ENCODE assay signal across 8 mouse cellular contexts in the genomic region with DNA sequence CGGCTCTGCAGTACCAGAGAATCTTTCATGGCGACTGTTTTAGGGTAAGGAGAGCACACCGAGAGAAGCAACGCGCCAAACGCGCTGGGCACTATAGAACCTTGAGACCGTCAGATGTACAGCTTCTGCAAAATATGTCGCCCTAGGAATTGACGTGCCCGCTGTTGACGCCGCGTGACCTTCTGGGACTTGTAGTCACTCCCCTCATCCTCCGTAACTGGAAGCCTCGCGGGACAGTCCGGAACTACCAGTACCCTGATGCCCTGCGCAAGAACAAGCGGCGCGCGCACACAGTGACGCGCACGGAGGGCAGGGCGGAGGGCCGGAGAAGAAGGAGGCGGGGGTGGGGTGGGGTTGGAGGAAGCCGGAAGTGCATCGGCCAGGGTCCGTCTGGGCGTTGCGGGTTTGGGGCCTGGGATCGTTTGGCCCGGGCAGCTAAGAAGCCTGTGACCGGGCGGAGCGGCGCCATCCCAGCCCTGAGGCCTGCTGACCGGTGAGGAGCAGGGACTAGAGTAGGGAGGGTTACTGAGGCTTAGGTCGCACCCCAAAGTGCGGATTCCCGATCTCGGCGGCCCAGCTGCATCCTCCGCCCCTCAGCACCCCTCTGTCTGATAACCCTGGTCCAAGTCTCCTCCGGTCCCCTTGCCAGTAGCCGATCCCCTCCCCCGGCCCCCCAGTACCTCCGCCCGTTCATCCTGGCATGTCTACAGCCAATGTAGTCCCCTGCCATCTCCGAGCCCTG. TPM values are rescaled to one million over a fixed set of nuclear protein-coding genes. Genes with fewer than 3 reads are reported as not detected.
DNase-seq lines count a peak whose midpoint lies in the region; ATAC-seq and TF ChIP-seq lines count a peak whose summit lies in the region.

A gene (minus strand): TSS at position 225 of the 742 bp plus-strand sequence.
A gene (plus strand): TSS at position 317 of the 742 bp plus-strand sequence.

- intact Hi-C loops in heart, postnatal 36 days (cut with DNase I): loop anchor here (2.0 to 5.0 kb wide), 4 partner anchors 23 to 315 kb away; a partner anchor contains a TSS

- no peak for TF ChIP-seq CTCF in G1E (IDR thresholded peaks at IDR 0.05; ENCODE audit: low read depth, low read length)
- peak; percentile 37 for TF ChIP-seq CTCF in layer of hippocampus, adult 2 months (conservative IDR thresholded peaks at IDR 0.05)
- TF ChIP-seq CTCF in lung, embryonic 14.5 days (IDR thresholded peaks at IDR 0.05; ENCODE audit: low read depth): 0 out of 2 replicates have a peak, but pooled peaks have one; percentile 16
- no peak for TF ChIP-seq CTCF in olfactory bulb, adult 2 months (IDR thresholded peaks at IDR 0.05; ENCODE audit: insufficient read depth, low read depth, low read length)
- TF ChIP-seq CTCF in thymus, adult 2 months (IDR thresholded peaks at IDR 0.05; ENCODE audit: borderline replicate concordance, control insufficient read depth, extremely low read depth, insufficient read depth, low read length, poor library complexity): no peak

- H3K27me3 ChIP-seq in G1E (ENCODE audit: insufficient read depth, low read length): no peaks in the 10 kb centered on the region
- no peaks in the 10 kb centered on the region for H3K27me3 ChIP-seq in forebrain, embryonic 16.5 days (replicated peaks; ENCODE audit: control insufficient read depth, insufficient read depth, low read length)
- H3K27me3 ChIP-seq in lung, embryonic 14.5 days (ENCODE audit: insufficient read depth, low read length): no peaks in the 10 kb centered on the region
- H3K27me3 ChIP-seq in thymus, adult 2 months (ENCODE audit: control insufficient read depth, insufficient read depth, low read length): no peaks in the 10 kb centered on the region

- H3K27ac ChIP-seq in forebrain, embryonic 16.5 days (ENCODE audit: low read length): peak within 1 kb of the TSS; percentile 73
- H3K27ac ChIP-seq in layer of hippocampus, adult 2 months: peak within 1 kb of the TSS; percentile 96
- H3K27ac ChIP-seq in lung, embryonic 14.5 days (ENCODE audit: low read depth): peak within 1 kb of the TSS; percentile 69; the same call in 1 of the 2 replicates
- H3K27ac ChIP-seq in olfactory bulb, adult 2 months (ENCODE audit: insufficient read depth, low read depth, low read length): peak within 1 kb of the TSS; percentile 27; the same call in 1 of the 2 replicates
- 0 out of 2 replicates have a peak within 1 kb of the TSS, but pooled peaks have one; percentile 2 for H3K27ac ChIP-seq in thymus, adult 2 months (ENCODE audit: control insufficient read depth, insufficient read depth, low read length)

- TF ChIP-seq POLR2A in olfactory bulb, adult 2 months (IDR thresholded peaks at IDR 0.05; ENCODE audit: insufficient read depth, low read depth, low read length): peak; percentile 42
- TF ChIP-seq POLR2A in thymus, adult 2 months (IDR thresholded peaks at IDR 0.05; ENCODE audit: control insufficient read depth, extremely low read depth, insufficient read depth, low read length, poor library complexity): peak; percentile 67

- DNase-seq in G1E (ENCODE audit: low spot score): peak; percentile 90
- peak; percentile 97 to 99 for DNase-seq in cerebellum, adult 18-20 months
- peak; percentile 94 to 95 for DNase-seq in heart, postnatal 36 days
- peak; percentile 95 to 98 for DNase-seq in layer of hippocampus, adult 2 months (ENCODE audit: low spot score in 2 of 2)
- peak; percentile 100 for DNase-seq in lung, embryonic 14.5 days
- DNase-seq in thymus, adult 2 months: peak; percentile 95

- H3K9ac ChIP-seq in forebrain, embryonic 16.5 days (replicated peaks; ENCODE audit: low read depth, low read length): peak within 1 kb of the TSS; percentile 95
- peak within 1 kb of the TSS; percentile 80 for H3K9ac ChIP-seq in lung, embryonic 14.5 days

- H3K4me3 ChIP-seq in G1E (ENCODE audit: low read depth, low read length): peak within 1 kb of the TSS; percentile 97
- H3K4me3 ChIP-seq in forebrain, embryonic 16.5 days (replicated peaks; ENCODE audit: low read length): peak within 1 kb of the TSS; percentile 62
- peak within 1 kb of the TSS; percentile 94 for H3K4me3 ChIP-seq in layer of hippocampus, adult 2 months
- peak within 1 kb of the TSS; percentile 79 for H3K4me3 ChIP-seq in lung, embryonic 14.5 days (ENCODE audit: low read depth, low read length)
- H3K4me3 ChIP-seq in olfactory bulb, adult 2 months (ENCODE audit: insufficient read depth, low read depth, low read length): peak within 1 kb of the TSS; percentile 85
- H3K4me3 ChIP-seq in thymus, adult 2 months (ENCODE audit: control insufficient read depth, insufficient read depth, low read length): peak within 1 kb of the TSS; percentile 89

- H3K4me2 ChIP-seq in forebrain, embryonic 16.5 days (ENCODE audit: low read length): peak within 1 kb of the TSS; percentile 95
- peak within 1 kb of the TSS; percentile 96 for H3K4me2 ChIP-seq in lung, embryonic 14.5 days

- peaks cover 49% of the 10 kb centered on the region for H3K4me1 ChIP-seq in G1E (ENCODE audit: insufficient read depth, low read depth, low read length)
- H3K4me1 ChIP-seq in forebrain, embryonic 16.5 days (replicated peaks; ENCODE audit: control insufficient read depth, insufficient read depth, low read length): peaks cover 31% of the 10 kb centered on the region
- no peaks in the 10 kb centered on the region for H3K4me1 ChIP-seq in lung, embryonic 14.5 days (ENCODE audit: insufficient read depth)
- peaks cover 17% of the 10 kb centered on the region for H3K4me1 ChIP-seq in olfactory bulb, adult 2 months (ENCODE audit: control insufficient read depth, insufficient read depth, low read length)
- H3K4me1 ChIP-seq in thymus, adult 2 months (replicated peaks; ENCODE audit: control insufficient read depth, insufficient read depth, low read length): peaks cover 11% of the 10 kb centered on the region

- H3K36me3 ChIP-seq in G1E (replicated peaks): peaks cover 64% of the 10 kb centered on the region
- H3K36me3 ChIP-seq in forebrain, embryonic 16.5 days (ENCODE audit: control insufficient read depth, insufficient read depth): peaks cover 10% of the 10 kb centered on the region
- peaks cover 41% of the 10 kb centered on the region for H3K36me3 ChIP-seq in lung, embryonic 14.5 days (ENCODE audit: insufficient read depth)
- peaks cover 21% of the 10 kb centered on the region for H3K36me3 ChIP-seq in thymus, adult 2 months (ENCODE audit: control insufficient read depth, insufficient read depth, low read length)

- under 1% methylated on average over 53 of the region's 53 CpGs for WGBS in forebrain, embryonic 16.5 days
- WGBS in lung, embryonic 14.5 days: under 1% methylated on average over 53 of the region's 53 CpGs
- under 1% methylated on average over 53 of the region's 53 CpGs for WGBS in olfactory bulb, adult 2 months
- WGBS in thymus, adult 2 months: under 1% methylated on average over 53 of the region's 53 CpGs

- H3K9me3 ChIP-seq in G1E (replicated peaks): no peaks in the 10 kb centered on the region
- no peaks in the 10 kb centered on the region for H3K9me3 ChIP-seq in forebrain, embryonic 16.5 days (ENCODE audit: control insufficient read depth, low read length)
- no peaks in the 10 kb centered on the region for H3K9me3 ChIP-seq in lung, embryonic 14.5 days (ENCODE audit: low read depth, low read length)

- ATAC-seq in G1E (ENCODE audit: extremely low read depth, insufficient number of reproducible peaks, low FRiP score, poor library complexity, severe bottlenecking): peak; percentile 97
- ATAC-seq in forebrain, embryonic 16.5 days: peak; percentile 99
- peak; percentile 99 for ATAC-seq in lung, embryonic 14.5 days (ENCODE audit: insufficient read depth)

RNA-seq across cellular contexts. Expression of the first gene that starts in this region (rescaled TPM):
- total RNA-seq in G1E (2014; fragmentation: Nextera tagmentation) (40.9 and 49.2 TPM in 2 replicates), G1E (2017) (42.5 and 46.4 TPM in 2 replicates)
- 11.3 and 12.7 TPM in 2 replicates for polyA plus RNA-seq in G1E (2012)
- 67.0 and 69.3 TPM in 2 replicates for polyA plus RNA-seq in forebrain, embryonic 16.5 days (2015; fragmentation: Nextera tagmentation; extraction: Ambion mirVana)
- 10 to 100 TPM; 60.5 to 63.5 TPM for total RNA-seq in heart, postnatal 36 days (2021)
- 10 to 100 TPM; 76.1 to 85.1 TPM for total RNA-seq in layer of hippocampus, adult 2 months (2021)
- 58.5 and 61.3 TPM in 2 replicates for polyA plus RNA-seq in lung, embryonic 14.5 days (2014; fragmentation: Nextera tagmentation; extraction: Ambion mirVana)
- not detected in 2 replicates for polyA plus RNA-seq in olfactory bulb, adult 2 months (2012; ENCODE audit: insufficient read depth, insufficient read length, low replicate concordance, missing spikeins)
- 95.3 and 107 TPM in 2 replicates for polyA plus RNA-seq in thymus, adult 2 months (2012; rRNA removed)

RNA-seq across cellular contexts. Expression of the second gene that starts in this region (rescaled TPM):
- 21.7 and 47.9 TPM in 2 replicates for total RNA-seq in G1E (2014; fragmentation: Nextera tagmentation)
- 29.9 and 30.8 TPM in 2 replicates for total RNA-seq in G1E (2017)
- 26.4 and 27.7 TPM in 2 replicates for polyA plus RNA-seq in G1E (2012)
- 49.0 and 50.1 TPM in 2 replicates for polyA plus RNA-seq in forebrain, embryonic 16.5 days (2015; fragmentation: Nextera tagmentation; extraction: Ambion mirVana)
- 10 to 100 TPM; 27.9 to 28.3 TPM for total RNA-seq in heart, postnatal 36 days (2021)
- 10 to 100 TPM; 67.5 to 78.5 TPM for total RNA-seq in layer of hippocampus, adult 2 months (2021)
- 22.0 and 22.6 TPM in 2 replicates for polyA plus RNA-seq in lung, embryonic 14.5 days (2014; fragmentation: Nextera tagmentation; extraction: Ambion mirVana)
- polyA plus RNA-seq in olfactory bulb, adult 2 months (2012; ENCODE audit: insufficient read depth, insufficient read length, low replicate concordance, missing spikeins): not detected in 2 replicates
- 140 and 143 TPM in 2 replicates for polyA plus RNA-seq in thymus, adult 2 months (2012; rRNA removed)

Comparison
In these comparisons a context has a peak if more than half of its experiments do, and no peak if none do; other contexts are left out.
1. Peak in every context shown above with its lines: DNase-seq, ATAC-seq, H3K4me3 ChIP-seq and H3K27ac ChIP-seq.
2. RNA of the first gene that starts in this region (polyA plus RNA-seq): 95.3 to 107 TPM in thymus, adult 2 months, 67.0 to 69.3 TPM in forebrain, embryonic 16.5 days, 58.5 to 61.3 TPM in lung, embryonic 14.5 days and 11.3 to 12.7 TPM in G1E; not detected in olfactory bulb, adult 2 months; every median in the first group is over 10 times any median in the second.
3. CTCF ChIP-seq: peak in layer of hippocampus, adult 2 months (single experiment) and lung, embryonic 14.5 days (single experiment); none in G1E (single experiment), olfactory bulb, adult 2 months (single experiment) and thymus, adult 2 months (single experiment).
4. H3K27ac ChIP-seq: peak in every context shown above with its lines; median percentile 96 in layer of hippocampus, adult 2 months; 73 in forebrain, embryonic 16.5 days; 69 in lung, embryonic 14.5 days; 27 in olfactory bulb, adult 2 months; 2 in thymus, adult 2 months.